Mouse (Mus musculus): ENCODE data around the gene Knop1. TPM values are rescaled to one million over a fixed set of nuclear protein-coding genes. Genes with fewer than 3 reads are reported as not detected.

The Knop1 gene
- 18.9 and 19.1 TPM in 2 replicates for total RNA-seq (2017)

DNA sequence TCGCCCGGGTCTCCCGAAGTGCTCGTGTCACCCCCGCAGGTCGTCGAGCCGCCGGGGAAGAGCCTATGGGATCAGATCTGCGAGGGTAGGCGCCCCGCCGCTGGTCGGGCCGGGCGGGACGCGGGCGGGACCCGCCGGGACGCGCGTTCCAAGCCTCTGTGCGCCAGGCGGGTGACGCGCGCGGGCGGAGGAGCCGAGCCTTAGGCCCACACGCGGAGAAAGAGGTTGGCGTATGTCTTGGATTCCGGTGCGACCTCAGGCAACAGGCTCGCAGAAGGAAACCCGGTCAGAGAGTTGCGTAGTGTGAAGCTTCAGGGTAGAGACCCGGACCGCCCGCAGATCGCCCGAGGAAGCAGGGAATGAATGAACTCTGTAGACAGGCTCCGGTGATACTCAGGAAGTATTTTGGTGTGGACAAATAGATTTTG is at the start of gene Knop1:
Knop1 (minus strand) TSS at position 378 of the 428 bp plus-strand sequence.
- ATAC-seq (ENCODE audit: extremely low read depth, insufficient number of reproducible peaks, low FRiP score, poor library complexity, severe bottlenecking), result no peak; the same call in 1 of the 2 replicates

DNA sequence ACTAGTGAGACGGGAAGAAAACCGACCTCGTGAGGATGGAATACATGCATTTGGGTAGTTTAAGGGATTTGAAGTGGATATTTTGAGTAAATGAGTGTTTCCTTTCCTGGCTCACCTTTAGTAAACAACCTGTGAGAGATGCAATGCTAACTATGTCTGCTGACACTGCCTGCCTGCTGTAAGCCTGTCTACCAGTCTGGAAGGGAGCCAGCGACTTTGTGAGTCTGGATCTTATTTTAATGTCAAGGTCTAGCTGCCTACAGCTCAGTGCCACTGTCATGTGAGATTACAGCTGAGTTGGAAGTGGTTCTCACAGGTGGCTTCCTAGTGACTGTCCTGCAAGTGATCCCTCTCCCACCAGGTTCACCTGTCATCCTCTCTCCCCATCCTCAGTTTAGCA is 48.5 kb upstream of the Knop1 start:
- ATAC-seq (ENCODE audit: extremely low read depth, insufficient number of reproducible peaks, low FRiP score, poor library complexity, severe bottlenecking), result no peak

DNA sequence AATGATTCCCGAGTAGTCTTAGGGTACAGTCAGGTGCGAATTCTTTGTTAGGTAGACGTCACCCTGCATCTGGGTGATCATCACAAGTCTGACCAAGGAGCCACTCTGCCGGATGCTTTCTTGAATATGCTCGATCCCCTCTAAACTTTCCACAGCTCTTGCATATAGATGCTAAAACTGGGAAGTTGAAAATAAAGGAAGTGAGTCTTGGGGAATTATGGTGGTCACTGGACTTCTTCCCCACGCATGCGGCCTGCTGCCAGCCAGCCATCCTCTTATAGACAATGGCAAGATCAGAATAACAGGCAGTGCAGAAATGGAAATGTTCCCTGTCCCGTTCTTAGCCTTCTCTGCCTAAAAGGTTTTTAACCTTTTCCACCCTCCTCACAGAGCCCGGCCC is 47.8 kb upstream of the Knop1 start:
- no peak for ATAC-seq (ENCODE audit: extremely low read depth, insufficient number of reproducible peaks, low FRiP score, poor library complexity, severe bottlenecking)

DNA sequence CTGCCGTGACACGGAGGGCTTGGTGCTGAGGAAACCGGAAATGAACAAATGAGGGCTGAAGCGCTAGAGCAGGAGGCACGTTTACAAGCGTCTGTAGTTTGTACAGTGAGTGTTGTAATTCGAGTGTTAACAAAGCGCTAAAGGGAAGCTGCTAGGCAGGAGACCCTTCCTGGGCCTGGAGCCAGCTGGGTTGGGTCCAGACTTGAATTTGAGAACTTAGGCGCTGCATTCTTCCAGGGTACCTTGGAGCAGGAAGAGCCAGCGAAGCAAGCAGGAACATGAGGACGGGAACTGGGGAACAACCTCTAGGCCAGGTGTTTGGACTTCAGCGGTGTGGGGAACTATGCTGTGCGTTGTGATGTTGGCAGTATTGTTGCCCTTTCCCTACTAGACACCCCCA is 46.9 kb upstream of the Knop1 start:
- ATAC-seq (ENCODE audit: extremely low read depth, insufficient number of reproducible peaks, low FRiP score, poor library complexity, severe bottlenecking), result no peak

DNA sequence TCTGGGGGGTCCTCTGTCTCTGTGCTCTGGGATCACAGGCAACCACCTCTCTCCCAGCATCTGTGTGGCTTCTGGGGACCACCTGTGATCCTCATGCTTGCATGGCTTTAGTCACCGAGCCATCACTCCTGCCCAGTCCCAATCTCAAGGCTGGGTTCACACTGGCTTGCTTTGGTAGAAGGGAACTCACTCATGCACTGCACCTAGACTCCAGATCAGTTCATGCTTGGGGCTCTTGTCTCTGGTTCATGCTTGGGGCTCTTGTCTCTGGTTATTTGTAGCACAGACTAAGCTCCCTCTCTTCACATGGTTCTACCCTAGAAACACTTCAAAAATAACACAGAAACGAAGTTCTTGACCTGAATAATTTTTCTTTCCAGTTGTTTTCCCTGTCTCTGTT is 44.0 kb upstream of the Knop1 start:
- no peak for ATAC-seq (ENCODE audit: extremely low read depth, insufficient number of reproducible peaks, low FRiP score, poor library complexity, severe bottlenecking)

DNA sequence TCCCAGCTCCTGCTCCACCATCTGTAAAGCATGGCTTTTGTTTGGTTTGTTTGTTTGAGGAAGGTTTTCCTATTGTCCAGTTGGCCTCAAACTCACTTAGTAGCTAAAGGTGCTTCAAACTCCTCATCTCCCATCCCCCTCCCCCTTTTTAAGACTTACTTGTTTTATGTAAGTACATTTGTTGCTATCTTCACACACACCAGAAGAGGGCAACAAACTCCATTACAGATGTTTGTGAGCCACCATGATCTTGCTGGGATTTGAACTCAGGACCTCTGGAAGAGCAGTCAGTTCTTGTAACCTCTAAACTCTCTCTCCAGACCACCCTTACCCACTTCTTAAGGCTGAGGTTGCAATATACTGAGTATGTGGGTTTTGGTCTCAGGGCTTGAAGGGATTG is 42.0 kb upstream of the Knop1 start:
- ATAC-seq (ENCODE audit: extremely low read depth, insufficient number of reproducible peaks, low FRiP score, poor library complexity, severe bottlenecking), result no peak

DNA sequence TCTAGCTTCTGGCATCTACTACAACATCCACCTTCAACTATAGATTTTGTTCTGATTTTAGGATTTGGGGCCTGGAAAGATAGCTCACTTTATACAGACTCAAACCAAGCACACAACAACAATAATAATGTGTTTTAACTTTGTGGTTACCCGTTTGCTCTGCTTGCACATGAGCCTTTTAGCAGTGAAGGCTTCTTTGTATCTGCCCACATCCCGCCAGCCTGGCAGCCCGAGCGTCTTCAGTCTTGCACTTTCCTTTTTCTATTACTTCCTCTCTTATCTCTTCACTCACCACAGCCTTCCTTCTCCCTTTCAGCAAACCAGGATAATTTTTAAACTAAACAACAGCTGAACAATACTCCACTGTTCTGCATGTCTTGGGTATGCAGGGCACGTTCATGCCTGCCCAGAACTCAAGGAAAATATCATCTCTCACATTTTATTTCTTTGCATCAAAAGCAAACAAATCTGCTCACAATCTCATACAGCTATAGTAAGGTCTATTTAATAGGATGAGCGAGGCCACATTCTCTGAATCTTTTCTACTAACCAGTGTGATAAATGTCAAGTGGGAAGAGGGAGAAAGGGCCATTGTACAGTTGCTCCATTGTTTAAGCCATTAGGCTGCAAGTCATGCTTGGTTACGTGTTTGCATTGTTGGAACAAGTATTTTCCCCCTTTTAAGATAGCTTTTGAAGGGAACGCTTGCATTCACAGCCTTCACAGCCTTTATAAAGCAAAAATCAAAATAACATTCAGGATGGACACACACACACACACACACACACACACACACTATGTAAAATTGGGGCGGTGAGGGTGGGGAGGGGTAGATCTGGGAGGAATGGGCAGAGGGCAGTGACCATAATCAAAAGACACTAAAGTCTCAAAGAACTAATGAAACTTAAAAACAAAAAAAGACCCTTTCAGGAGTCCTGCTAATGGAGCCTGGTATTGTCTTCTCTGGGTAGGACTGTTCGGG is 39.7 kb upstream of the Knop1 start:
- ATAC-seq (ENCODE audit: extremely low read depth, insufficient number of reproducible peaks, low FRiP score, poor library complexity, severe bottlenecking), result no peak

DNA sequence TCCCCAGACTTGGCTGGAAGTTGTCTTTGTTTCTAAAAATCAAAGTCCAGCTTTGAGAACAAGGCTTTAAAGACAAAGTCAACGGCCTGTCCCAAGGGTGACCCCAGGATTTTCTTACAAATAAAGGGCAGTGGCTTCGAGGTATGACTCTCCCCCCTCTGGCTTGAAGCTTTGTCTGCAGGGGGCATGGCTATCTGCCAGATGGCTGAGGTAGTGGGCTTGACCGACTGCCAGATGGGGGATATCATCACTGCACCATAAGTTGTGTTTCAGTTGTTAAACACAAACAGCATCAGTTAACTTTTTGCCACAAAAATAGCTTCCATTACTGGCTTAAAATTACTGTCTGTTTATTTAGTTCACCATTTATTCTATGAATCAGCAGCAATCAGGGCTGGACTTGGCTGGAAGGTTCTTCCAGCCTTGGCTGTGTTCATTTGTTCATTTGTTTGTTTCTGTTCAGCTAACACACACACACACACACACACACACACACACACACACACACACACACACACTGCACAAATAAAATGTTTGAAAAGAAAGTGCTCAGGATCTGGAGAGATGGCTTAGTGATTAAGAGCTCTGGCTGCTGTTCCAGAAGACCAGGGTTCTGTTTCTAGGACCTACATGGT is 33.1 kb upstream of the Knop1 start:
- no peak for ATAC-seq (ENCODE audit: extremely low read depth, insufficient number of reproducible peaks, low FRiP score, poor library complexity, severe bottlenecking)

DNA sequence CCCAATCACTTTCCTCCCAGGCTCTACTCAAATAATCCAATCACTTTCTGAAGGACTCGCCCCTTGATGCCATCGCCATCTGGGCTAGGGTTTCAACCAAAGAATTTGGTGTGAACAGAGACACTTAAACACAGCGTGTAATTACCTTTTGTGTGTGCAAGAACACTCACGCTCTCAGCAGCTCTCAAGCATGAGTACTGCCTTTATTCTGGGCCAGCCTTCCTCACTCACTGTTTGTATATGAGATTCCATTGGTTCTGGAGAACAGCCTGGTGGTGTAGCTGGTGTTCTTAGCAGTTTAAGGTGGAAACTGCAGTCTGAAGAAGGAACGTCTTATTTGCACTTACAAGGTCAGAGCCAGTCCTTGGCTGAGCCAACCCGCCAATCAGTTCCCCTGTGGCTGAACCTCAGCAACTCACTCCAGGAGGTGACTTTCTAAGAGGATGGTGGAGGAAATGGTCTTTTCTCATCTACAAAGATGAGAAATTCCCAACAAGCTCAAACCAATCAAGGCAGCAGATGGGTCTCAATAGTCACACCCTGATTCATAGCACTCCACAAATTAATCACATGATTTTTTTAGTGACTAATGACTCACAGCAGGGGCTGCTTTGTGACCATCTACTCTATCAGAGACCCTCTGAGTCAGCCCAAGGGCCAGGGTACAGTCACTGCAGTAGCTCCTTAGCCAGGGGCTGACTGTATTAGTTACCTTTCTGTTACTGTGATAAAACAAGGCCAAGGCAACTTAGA is 31.4 kb upstream of the Knop1 start:
- ATAC-seq (ENCODE audit: extremely low read depth, insufficient number of reproducible peaks, low FRiP score, poor library complexity, severe bottlenecking), result no peak

DNA sequence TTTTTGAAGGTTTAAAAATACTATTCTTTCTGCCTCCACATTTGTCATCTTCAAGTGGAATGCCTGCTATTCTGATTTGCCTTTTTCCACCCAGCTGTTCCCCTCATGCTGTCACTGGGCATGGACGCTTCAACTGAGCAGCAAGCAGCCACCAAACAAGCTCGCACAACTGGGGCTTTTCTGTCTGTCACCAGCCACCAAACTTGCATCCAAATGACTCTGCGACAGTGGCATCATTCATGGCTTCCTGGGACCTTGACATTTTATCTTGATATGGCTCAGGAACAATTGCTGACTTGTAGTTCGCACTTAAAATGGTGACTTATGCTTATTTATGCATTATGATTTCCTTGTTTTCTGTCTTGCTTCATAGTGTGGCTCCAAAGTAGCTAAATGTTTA is 28.9 kb upstream of the Knop1 start:
- ATAC-seq (ENCODE audit: extremely low read depth, insufficient number of reproducible peaks, low FRiP score, poor library complexity, severe bottlenecking), result no peak

DNA sequence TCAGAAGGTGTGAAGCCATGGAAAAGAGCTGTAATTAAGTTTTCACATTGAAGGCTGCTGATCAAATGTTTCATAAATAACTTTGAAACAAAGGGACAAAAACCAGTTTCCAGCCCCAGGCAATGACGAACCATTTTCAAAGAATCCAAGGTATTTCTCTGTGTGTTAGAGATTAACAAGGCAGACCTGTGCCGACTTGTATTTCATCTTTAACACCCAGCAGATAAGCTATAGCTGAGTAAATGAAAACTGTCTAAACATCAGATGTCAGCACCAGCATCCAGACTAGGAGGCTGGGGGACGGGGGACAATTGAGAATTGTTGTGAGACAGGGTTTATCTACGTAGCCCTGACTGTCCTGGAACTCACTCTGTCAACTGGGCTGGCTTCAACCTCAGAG is 27.9 kb upstream of the Knop1 start:
- no peak for ATAC-seq (ENCODE audit: extremely low read depth, insufficient number of reproducible peaks, low FRiP score, poor library complexity, severe bottlenecking)

DNA sequence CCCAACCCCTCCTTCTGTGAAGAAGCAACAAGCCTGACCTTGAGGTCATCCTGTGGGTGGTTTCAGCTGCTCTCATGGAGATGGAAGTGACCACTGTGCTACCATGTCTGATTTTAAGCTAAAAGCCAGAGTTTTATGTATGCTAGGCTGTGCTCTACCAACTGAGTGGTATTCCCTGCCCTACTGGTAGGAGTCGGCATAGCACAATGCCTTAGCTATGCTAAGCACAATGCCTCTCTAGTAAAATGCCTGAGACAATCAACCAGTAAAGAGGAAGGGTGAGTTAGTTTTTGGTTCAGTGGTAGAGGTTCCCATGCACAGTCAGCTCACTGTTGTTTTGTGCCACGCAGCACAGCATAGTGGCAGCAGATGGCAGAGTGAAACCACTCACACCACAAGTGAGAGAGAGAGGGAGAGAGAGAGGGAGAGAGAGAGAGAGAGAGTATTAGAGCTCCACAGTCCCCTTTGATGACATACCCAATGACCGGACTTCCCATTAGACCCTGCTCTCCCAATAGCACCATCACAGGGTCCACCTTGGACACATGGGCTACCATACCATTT is 23.5 kb upstream of the Knop1 start:
- ATAC-seq (ENCODE audit: extremely low read depth, insufficient number of reproducible peaks, low FRiP score, poor library complexity, severe bottlenecking), result no peak

DNA sequence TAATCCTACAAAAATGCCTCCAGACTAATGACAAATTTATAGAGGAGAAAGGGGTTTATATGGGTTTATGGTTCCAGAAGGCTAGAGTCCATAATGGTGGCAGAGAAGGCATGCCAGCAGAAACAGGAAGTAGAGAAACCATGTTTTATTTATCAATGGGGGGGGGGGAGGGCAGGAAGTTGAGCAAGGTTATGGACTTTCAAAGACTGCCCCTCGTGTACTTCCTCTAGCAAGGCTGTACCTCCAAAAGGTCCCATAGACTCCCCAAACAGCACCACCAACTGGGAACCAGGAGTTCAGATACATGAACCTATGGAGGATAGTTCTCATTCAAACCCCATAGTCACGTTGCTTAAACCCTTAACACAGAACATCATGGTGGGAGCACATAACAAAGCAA is 9.3 kb upstream of the Knop1 start:
- no peak for ATAC-seq (ENCODE audit: extremely low read depth, insufficient number of reproducible peaks, low FRiP score, poor library complexity, severe bottlenecking)

DNA sequence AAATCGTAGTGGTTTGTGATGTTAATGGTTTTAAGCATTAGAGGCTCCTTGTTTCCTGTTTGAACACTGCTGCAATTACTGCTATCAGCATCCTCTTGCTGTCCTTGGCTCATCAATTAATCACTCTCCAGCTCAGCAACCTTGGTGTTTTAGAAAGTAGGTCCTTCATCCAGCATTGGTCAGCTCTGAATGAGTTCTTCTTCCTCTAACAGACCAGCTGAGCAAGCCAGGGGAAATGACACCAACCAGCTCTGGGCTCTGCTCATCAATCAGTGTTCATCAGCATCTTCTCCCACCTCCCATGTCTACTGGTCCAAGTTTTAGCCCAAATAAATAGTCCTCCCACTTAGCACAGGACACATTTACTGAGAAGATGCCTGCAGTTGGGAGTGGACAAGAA is 2.6 kb upstream of the Knop1 start:
- no peak for ATAC-seq (ENCODE audit: extremely low read depth, insufficient number of reproducible peaks, low FRiP score, poor library complexity, severe bottlenecking)

DNA sequence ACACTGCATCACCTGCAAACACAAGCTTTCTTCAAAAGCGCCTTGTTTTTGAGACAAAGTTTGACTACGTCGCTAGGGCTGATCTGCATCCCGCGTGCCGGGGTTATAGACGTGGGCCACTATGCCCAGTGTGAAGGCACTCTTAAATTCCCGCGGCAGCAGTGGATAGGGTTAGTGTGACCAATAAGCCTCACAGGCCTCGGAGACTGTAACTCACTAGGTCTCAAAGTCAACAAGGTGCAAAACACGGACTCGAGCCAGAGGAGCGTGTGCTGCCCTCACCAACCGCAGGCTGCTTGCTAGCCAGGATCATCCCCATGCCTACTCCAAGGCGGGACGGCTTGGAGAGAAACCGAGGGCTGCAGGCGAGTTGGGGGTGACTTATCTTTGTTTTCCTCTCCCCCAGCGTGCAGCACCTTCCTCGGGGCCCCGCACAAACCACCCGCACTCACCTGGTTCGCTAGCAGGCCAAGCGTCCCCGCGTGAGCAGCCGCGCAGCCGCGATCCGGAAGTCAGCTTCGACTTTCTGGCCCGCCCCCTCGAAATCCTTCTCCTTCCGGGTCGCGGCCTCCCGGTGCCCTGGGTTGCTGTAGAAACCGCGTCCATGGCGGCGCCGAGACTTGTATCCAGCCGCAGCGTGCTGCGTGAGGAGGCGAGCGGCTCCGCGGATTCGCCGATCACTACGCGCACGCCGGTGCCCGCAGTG is 730 bp downstream of the Knop1 start, which contains the start of gene Iqck:
Iqck (plus strand) TSS at position 582 of the 706 bp plus-strand sequence.
- peak; percentile 94 for ATAC-seq (ENCODE audit: extremely low read depth, insufficient number of reproducible peaks, low FRiP score, poor library complexity, severe bottlenecking)

DNA sequence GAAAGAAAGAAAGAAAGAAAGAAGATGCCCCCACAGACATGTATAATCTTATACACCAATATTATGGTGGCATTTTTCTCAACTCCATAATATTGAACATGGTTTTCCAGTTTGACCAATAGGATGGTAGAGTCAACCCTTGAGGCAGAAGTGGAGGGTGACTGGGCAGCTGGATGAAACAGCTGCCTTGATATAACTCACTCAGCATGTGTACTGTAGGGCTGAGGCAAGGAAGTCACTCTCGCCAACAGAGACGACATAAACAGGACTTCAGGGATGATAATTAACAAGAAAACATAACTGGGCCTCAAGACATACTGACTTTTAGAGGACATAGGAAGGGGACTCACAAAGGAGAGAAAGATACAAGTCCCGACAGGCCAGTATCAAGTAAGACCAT is 1.4 kb downstream of the Knop1 start:
- ATAC-seq (ENCODE audit: extremely low read depth, insufficient number of reproducible peaks, low FRiP score, poor library complexity, severe bottlenecking), result no peak

DNA sequence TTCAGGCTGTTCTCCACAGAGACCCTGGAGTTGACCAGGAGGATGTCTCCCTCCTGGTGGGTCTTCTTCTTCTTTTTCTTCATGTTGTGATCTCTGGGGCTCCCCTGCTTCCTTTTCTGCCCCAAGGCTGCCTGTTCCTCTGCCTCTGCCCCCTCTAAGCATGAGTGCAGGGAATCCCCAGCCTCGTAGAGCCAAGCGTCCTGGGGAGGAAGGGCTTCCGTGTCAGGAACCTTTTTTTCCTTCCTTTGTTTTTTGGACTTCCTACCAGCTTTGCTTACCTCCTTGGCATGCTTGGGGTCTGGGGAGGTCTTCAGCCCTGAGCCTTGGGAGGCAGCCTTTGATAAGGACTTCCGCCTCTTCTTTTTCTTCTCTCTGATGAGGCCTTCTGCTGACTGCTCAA is 3.4 kb downstream of the Knop1 start:
- no peak for ATAC-seq (ENCODE audit: extremely low read depth, insufficient number of reproducible peaks, low FRiP score, poor library complexity, severe bottlenecking)

DNA sequence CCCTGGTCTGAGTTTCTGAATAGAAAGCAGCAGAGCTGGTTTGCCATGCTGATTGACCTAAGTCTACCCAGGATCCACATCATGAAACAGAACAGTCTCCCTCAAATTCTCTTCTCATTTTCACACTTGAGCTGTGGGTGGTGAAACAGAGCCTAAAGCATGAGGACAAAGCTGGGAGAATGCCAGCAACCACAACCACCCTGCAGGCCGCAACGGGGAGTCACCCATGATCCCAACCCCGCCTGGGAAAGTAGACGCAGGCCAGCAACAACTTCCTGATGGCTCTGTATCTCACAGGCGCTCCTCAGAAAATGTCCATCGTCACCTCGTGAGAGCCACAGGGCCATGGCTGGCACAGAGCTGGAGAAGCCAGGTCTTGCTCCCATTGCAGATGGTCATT is 4.5 kb downstream of the Knop1 start:
- no peak for ATAC-seq (ENCODE audit: extremely low read depth, insufficient number of reproducible peaks, low FRiP score, poor library complexity, severe bottlenecking)
